Mouse (Mus musculus) gastrocnemius, adult 8-10 months (tissue): ENCODE measurements around the gene Nphs2. TPM values are rescaled to one million over a fixed set of nuclear protein-coding genes. Genes with fewer than 3 reads are reported as not detected.

Experiments
- DNase-seq, 2 experiments: peaks; one replicate each; pipeline ENCODE4 v3.0.0; 2022; ENCODE audit warnings: low spot score in 2 of 2
- total RNA-seq, 4 experiments: library from RNA; stranded (reverse); gene quantifications; 2 replicates each; pipeline ENCODE4 v1.2.4; 2022

Gene Nphs2
- total RNA-seq, 4 experiments from 2014 or later: not detected

- DNase-seq: no peak
Measured at GRCm38 (mm10) chr1:156365740-156366139, 55.2 kb downstream of the Nphs2 start, which contains the start of gene Gm2000. Gene Gm2000 (plus strand): TSS chr1:156366040.

Other genes starting within 250 kb of the Nphs2 start
- not detected for gene Fam163a, start 105.7 kb upstream of the Nphs2 start, total RNA-seq
- gene Tdrd5, start 7.1 kb upstream of the Nphs2 start, total RNA-seq: not detected
- gene Gm2000, start 55.3 kb downstream of the Nphs2 start, total RNA-seq: 100 to 1,000 TPM; 369 to 503 (median 449) TPM
- gene Axdnd1, start 110.4 kb downstream of the Nphs2 start, total RNA-seq: not detected
- gene Soat1, start 163.6 kb downstream of the Nphs2 start, total RNA-seq: 1 to 10 TPM; 2.2 to 6.3 (median 4.4) TPM
- 10 to 100 TPM; 40.9 to 54.1 (median 47.2) TPM for gene Gm10031, start 213.3 kb downstream of the Nphs2 start, total RNA-seq
- gene Abl2, start 248.1 kb downstream of the Nphs2 start, total RNA-seq: 10 to 100 TPM; 20.6 to 27.5 (median 24.7) TPM